Mouse (Mus musculus): ENCODE measurements around the gene Strn3. TPM values are rescaled to one million over a fixed set of nuclear protein-coding genes. Genes with fewer than 3 reads are reported as not detected.
"Not testable (repeated sequence)": the region's sequence is repeated elsewhere in the genome, so short reads cannot be mapped to it uniquely, and the experiment has no call there.

The Strn3 gene
- polyA plus RNA-seq, 1 experiment from 2014 or later: 68.8 TPM

DNA sequence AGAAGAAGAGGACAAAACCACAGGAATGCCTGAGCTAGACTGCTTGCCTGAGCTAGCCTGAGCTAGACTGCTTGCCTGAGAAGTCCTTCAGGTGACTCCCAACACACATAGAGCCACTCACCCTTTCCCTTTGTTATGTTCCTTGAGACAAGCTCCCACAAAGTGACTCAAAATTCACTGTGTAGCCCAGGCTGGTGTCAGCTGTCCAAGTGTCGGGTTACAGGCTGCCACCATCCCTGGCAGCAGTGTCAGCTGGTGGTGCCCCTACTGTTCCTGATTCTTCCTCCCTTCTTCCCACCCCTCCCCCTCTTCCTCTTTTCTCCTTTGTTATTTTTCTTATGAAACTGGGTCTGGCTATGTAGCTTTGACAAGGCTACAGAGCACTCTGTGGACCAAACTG, 12.2 kb upstream of the Strn3 start:
- DNase-seq (ENCODE audit: low spot score) (peak; percentile 70), ATAC-seq (ENCODE audit: low read depth) (peak; percentile 79)
- Histone ChIP-seq H3K9ac (ENCODE audit: low read depth, low read length) (no peak overlapping the region), H3K4me1 (ENCODE audit: control insufficient read depth, insufficient read depth, low read length) (no peaks in the 10 kb centered on the region), H3K4me2 (ENCODE audit: low read depth, low read length) (no peak overlapping the region), H3K27ac (replicated peaks; ENCODE audit: low read depth, low read length) (no peak overlapping the region), H3K36me3 (ENCODE audit: control insufficient read depth, insufficient read depth, low read length) (no peaks in the 10 kb centered on the region; the same call in 1 of the 2 replicates), H3K27me3 (replicated peaks; ENCODE audit: control insufficient read depth, insufficient read depth, low read length) (no peaks in the 10 kb centered on the region), H3K9me3 (ENCODE audit: control insufficient read depth, low read length) (0 out of 2 replicates have a peak, but pooled peaks cover 5% of the 10 kb centered on the region), H3K4me3 (ENCODE audit: low read depth, low read length) (no peak overlapping the region)
- WGBS: 16% methylated on average over 1 of the region's 1 CpGs

GRCm38 (mm10) chr12:51701723-51702122, 10.0 kb upstream of the Strn3 start:
- DNase-seq (ENCODE audit: low spot score) (no peak), ATAC-seq (ENCODE audit: low read depth) (no peak)
- H3K27me3 ChIP-seq (replicated peaks; ENCODE audit: control insufficient read depth, insufficient read depth, low read length): no peaks in the 10 kb centered on the region

DNA sequence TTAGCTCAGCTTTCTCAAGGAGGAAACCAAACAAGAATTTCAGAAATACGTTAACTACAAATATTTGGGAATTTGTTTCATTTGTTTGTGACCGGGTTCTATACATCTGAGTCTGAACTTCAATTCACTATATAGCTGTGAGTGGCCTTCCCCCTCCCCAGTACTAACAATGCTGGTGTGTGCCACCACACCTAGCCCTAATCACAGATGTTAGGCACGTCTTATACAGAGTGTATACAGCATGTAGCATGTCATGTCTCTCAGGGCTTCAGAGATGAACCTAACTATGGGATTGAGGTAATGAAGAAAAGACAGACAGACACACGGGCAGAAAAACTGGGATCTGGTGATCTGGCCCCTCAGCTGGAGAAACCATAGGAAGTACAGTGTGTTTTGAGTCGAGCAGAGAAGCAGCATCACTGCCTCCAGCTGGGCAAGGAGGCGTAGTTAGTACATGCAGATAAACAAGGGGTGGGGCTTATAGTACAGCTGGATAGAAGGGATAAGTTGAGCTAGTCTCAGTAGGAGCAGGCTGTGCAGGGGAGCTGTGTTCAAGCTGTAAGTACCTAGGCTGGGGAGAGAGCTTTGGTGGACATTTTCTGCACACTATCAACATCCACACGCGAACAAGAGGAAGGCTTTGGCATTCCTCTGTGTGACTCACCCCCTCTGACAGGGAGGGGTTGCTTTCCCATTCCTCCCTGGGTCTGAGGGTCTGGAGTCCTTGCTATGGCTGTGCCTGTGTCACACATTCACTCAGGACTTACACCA, 8.1 kb upstream of the Strn3 start:
- WGBS: 53% methylated on average over 8 of the region's 8 CpGs
- ATAC-seq (ENCODE audit: low read depth) (peak; percentile 50), DNase-seq (ENCODE audit: low spot score) (no peak)
- H3K36me3 ChIP-seq (ENCODE audit: control insufficient read depth, insufficient read depth, low read length): no peaks in the 10 kb centered on the region
- no peak overlapping the region for H3K27ac ChIP-seq (replicated peaks; ENCODE audit: low read depth, low read length)
- no peaks in the 10 kb centered on the region for H3K27me3 ChIP-seq (replicated peaks; ENCODE audit: control insufficient read depth, insufficient read depth, low read length)
- 0 out of 2 replicates have a peak, but pooled peaks cover 5% of the 10 kb centered on the region for H3K9me3 ChIP-seq (ENCODE audit: control insufficient read depth, low read length)
- no peak overlapping the region for H3K4me3 ChIP-seq (ENCODE audit: low read depth, low read length)
- no peaks in the 10 kb centered on the region for H3K4me1 ChIP-seq (ENCODE audit: control insufficient read depth, insufficient read depth, low read length)
- no peak overlapping the region for H3K4me2 ChIP-seq (ENCODE audit: low read depth, low read length)
- H3K9ac ChIP-seq (ENCODE audit: low read depth, low read length): no peak overlapping the region

More at GRCm38 (mm10) chr12:51701723-51702122, 10.0 kb upstream of the Strn3 start:
- Histone ChIP-seq H3K27ac (replicated peaks; ENCODE audit: low read depth, low read length) (no peak overlapping the region), H3K4me2 (ENCODE audit: low read depth, low read length) (no peak overlapping the region), H3K36me3 (ENCODE audit: control insufficient read depth, insufficient read depth, low read length) (no peaks in the 10 kb centered on the region; the same call in 1 of the 2 replicates), H3K4me3 (ENCODE audit: low read depth, low read length) (no peak overlapping the region), H3K9me3 (ENCODE audit: control insufficient read depth, low read length) (0 out of 2 replicates have a peak, but pooled peaks cover 5% of the 10 kb centered on the region), H3K4me1 (ENCODE audit: control insufficient read depth, insufficient read depth, low read length) (no peaks in the 10 kb centered on the region), H3K9ac (ENCODE audit: low read depth, low read length) (no peak overlapping the region)

GRCm38 (mm10) chr12:51696157-51696556, 4.5 kb upstream of the Strn3 start:
- ATAC-seq (ENCODE audit: low read depth) (no peak), DNase-seq (ENCODE audit: low spot score) (no peak)
- no peak overlapping the region for H3K27ac ChIP-seq (replicated peaks; ENCODE audit: low read depth, low read length)
- 84% methylated on average over 2 of the region's 2 CpGs for WGBS
- no peaks in the 10 kb centered on the region for H3K4me1 ChIP-seq (ENCODE audit: control insufficient read depth, insufficient read depth, low read length)
- H3K4me3 ChIP-seq (ENCODE audit: low read depth, low read length): no peak overlapping the region
- H3K4me2 ChIP-seq (ENCODE audit: low read depth, low read length): no peak overlapping the region
- H3K36me3 ChIP-seq (ENCODE audit: control insufficient read depth, insufficient read depth, low read length): no peaks in the 10 kb centered on the region
- no peaks in the 10 kb centered on the region for H3K9me3 ChIP-seq (ENCODE audit: control insufficient read depth, low read length)
- H3K9ac ChIP-seq (ENCODE audit: low read depth, low read length): no peak overlapping the region
- H3K27me3 ChIP-seq (replicated peaks; ENCODE audit: control insufficient read depth, insufficient read depth, low read length): no peaks in the 10 kb centered on the region

DNA sequence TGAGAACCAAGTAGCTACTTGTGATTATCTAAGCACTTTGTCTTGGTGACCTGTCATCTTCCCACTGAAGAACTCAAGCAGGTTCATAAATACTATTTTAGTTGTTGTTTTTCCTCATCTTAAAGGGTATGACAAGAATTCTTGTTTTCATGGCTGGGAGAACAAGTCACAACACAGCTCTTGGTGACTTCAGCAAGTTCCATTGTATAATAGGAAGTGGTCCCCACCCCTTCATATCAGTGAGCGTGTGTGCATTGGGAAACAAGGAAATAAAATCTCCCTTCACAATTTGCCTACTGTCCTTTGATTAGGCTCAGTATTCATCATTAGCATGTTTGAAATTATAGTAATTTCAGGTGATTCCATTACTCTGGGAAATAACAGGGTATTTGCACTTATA, 3.3 kb upstream of the Strn3 start:
- H3K4me3 ChIP-seq (ENCODE audit: low read depth, low read length): no peak overlapping the region
- 78% methylated on average over 1 of the region's 1 CpGs for WGBS
- H3K36me3 ChIP-seq (ENCODE audit: control insufficient read depth, insufficient read depth, low read length): no peaks in the 10 kb centered on the region
- peaks cover under 1% of the 10 kb centered on the region; the same call in 1 of the 2 replicates for H3K4me1 ChIP-seq (ENCODE audit: control insufficient read depth, insufficient read depth, low read length)
- ATAC-seq (ENCODE audit: low read depth): no peak
- no peaks in the 10 kb centered on the region for H3K27me3 ChIP-seq (replicated peaks; ENCODE audit: control insufficient read depth, insufficient read depth, low read length)
- H3K9me3 ChIP-seq (ENCODE audit: control insufficient read depth, low read length): no peaks in the 10 kb centered on the region
- DNase-seq (ENCODE audit: low spot score): no peak
- H3K4me2 ChIP-seq (ENCODE audit: low read depth, low read length): no peak overlapping the region
- no peak overlapping the region for H3K9ac ChIP-seq (ENCODE audit: low read depth, low read length)
- H3K27ac ChIP-seq (replicated peaks; ENCODE audit: low read depth, low read length): no peak overlapping the region

- Histone ChIP-seq H3K27me3 (replicated peaks; ENCODE audit: control insufficient read depth, insufficient read depth, low read length) (no peaks in the 10 kb centered on the region), H3K36me3 (ENCODE audit: control insufficient read depth, insufficient read depth, low read length) (no peaks in the 10 kb centered on the region), H3K4me3 (ENCODE audit: low read depth, low read length) (no peak overlapping the region), H3K9ac (ENCODE audit: low read depth, low read length) (no peak overlapping the region), H3K27ac (replicated peaks; ENCODE audit: low read depth, low read length) (no peak overlapping the region), H3K9me3 (ENCODE audit: control insufficient read depth, low read length) (no peaks in the 10 kb centered on the region), H3K4me2 (ENCODE audit: low read depth, low read length) (no peak overlapping the region), H3K4me1 (ENCODE audit: control insufficient read depth, insufficient read depth, low read length) (peaks cover 9% of the 10 kb centered on the region)
- ATAC-seq (ENCODE audit: low read depth) (no peak), DNase-seq (ENCODE audit: low spot score) (no peak)
Observed at GRCm38 (mm10) chr12:51694096-51694495, 2.4 kb upstream of the Strn3 start.

DNA sequence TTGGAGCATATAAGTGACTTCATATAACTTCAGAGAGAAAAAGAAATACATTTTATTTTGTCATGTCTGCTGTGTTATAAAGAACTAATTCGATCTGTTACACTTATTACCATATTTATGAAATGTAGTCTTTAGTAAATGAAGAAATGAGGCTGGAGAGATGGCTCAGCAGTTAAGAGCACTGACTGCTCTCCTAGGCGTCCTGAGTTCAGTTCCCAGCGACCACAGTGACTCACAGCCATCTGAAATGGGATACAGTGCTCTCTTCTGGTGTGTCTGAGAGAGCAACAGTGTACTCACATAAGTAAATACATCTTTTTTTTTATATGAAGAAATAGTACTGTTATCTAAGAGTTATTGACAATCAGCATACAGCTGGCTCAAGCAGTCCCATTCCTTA, 1.7 kb upstream of the Strn3 start:
- no peak overlapping the region for H3K9ac ChIP-seq (ENCODE audit: low read depth, low read length)
- ATAC-seq (ENCODE audit: low read depth) (no peak), DNase-seq (ENCODE audit: low spot score) (no peak)
- no peaks in the 10 kb centered on the region for H3K9me3 ChIP-seq (ENCODE audit: control insufficient read depth, low read length)
- H3K4me3 ChIP-seq (ENCODE audit: low read depth, low read length): no peak overlapping the region
- H3K27me3 ChIP-seq (replicated peaks; ENCODE audit: control insufficient read depth, insufficient read depth, low read length): no peaks in the 10 kb centered on the region
- H3K4me1 ChIP-seq (ENCODE audit: control insufficient read depth, insufficient read depth, low read length): peaks cover 10% of the 10 kb centered on the region
- no peaks in the 10 kb centered on the region for H3K36me3 ChIP-seq (ENCODE audit: control insufficient read depth, insufficient read depth, low read length)
- no peak overlapping the region for H3K4me2 ChIP-seq (ENCODE audit: low read depth, low read length)
- no peak overlapping the region for H3K27ac ChIP-seq (replicated peaks; ENCODE audit: low read depth, low read length)
- 78% methylated on average over 3 of the region's 3 CpGs for WGBS

DNA sequence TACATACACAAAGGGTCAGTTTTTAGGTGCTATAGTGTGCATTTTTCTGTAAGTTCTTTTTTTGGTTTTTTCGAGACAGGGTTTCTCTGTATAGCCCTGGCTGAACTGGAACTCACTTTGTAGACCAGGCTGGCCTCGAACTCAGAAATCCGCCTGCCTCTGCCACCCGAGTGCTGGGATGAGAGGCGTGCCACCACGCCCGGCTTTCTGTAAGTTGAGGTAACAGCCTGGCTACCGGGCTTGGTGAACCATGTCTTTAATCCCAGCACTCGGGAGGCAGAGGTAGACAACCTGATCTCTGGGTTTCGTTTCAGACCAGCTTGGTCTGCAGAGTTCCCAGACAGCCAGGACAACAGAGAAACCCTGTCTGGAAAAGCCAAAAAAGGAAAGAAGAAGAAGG, 1.2 kb upstream of the Strn3 start:
- Histone ChIP-seq H3K27ac (replicated peaks; ENCODE audit: low read depth, low read length) (peak overlapping the region; percentile 100), H3K4me3 (ENCODE audit: low read depth, low read length) (peak overlapping the region; percentile 97), H3K4me2 (ENCODE audit: low read depth, low read length) (peak overlapping the region; percentile 60)
- H3K27me3 ChIP-seq (replicated peaks; ENCODE audit: control insufficient read depth, insufficient read depth, low read length); H3K36me3 ChIP-seq (ENCODE audit: control insufficient read depth, insufficient read depth, low read length); DNase-seq (ENCODE audit: low spot score); H3K9me3 ChIP-seq (ENCODE audit: control insufficient read depth, low read length); ATAC-seq (ENCODE audit: low read depth); H3K4me1 ChIP-seq (ENCODE audit: control insufficient read depth, insufficient read depth, low read length); H3K9ac ChIP-seq (ENCODE audit: low read depth, low read length): not testable (repeated sequence)
- WGBS: 69% methylated on average over 10 of the region's 10 CpGs

Measured in embryonic facial prominence, embryonic 14.5 days (tissue).